Mouse (Mus musculus) embryonic facial prominence, embryonic 14.5 days (tissue): ENCODE data around the gene Gm28043. TPM values are rescaled to one million over a fixed set of nuclear protein-coding genes. Genes with fewer than 3 reads are reported as not detected.

ENCODE experiments used
- microRNA-seq: library from miRNA; unstranded; fragments of <30 nt; microRNA quantifications from one replicate; pipeline ENCODE4, GENCODE M21; 2016; ENCODE audit warnings: borderline number of aligned reads
- polyA plus RNA-seq: library from polyadenylated mRNA; unstranded; fragments of >200 nt; fragmentation: Nextera tagmentation; extraction: Ambion mirVana; gene quantifications from 2 replicates; pipeline ENCODE4 v1.2.1, GENCODE M21; 2014

The Gm28043 gene
- polyA plus RNA-seq, 1 experiment from 2014 or later = 2.6 TPM

Small RNA genes within 50 kb of the gene (microRNA-seq; reads per million reads assigned to microRNA genes)
- gene Mir7667 = not detected

Other genes starting within 250 kb of the Gm28043 start
- 10.7 and 13.6 TPM in 2 replicates for gene Pim1, start 124.1 kb upstream of the Gm28043 start, polyA plus RNA-seq
- gene Gm17657, start 65.2 kb upstream of the Gm28043 start, polyA plus RNA-seq = not detected in 2 replicates
- gene Tbc1d22b, start 65.1 kb upstream of the Gm28043 start, polyA plus RNA-seq = 12.3 and 12.6 TPM in 2 replicates
- 0.18 and 0.30 TPM in 2 replicates for gene Tmem217, start 62.5 kb upstream of the Gm28043 start, polyA plus RNA-seq
- 66.0 and 68.1 TPM in 2 replicates for gene Rnf8, start 86 bp upstream of the Gm28043 start, polyA plus RNA-seq
- 88.9 and 115 TPM in 2 replicates for gene Cmtr1, start 45.7 kb downstream of the Gm28043 start, polyA plus RNA-seq
- gene Ccdc167, start 102.2 kb downstream of the Gm28043 start, polyA plus RNA-seq = 14.9 and 15.2 TPM in 2 replicates